Mouse (Mus musculus): ENCODE measurements around the gene Fam163b. TPM values are rescaled to one million over a fixed set of nuclear protein-coding genes. Genes with fewer than 3 reads are reported as not detected.

The Fam163b gene
- polyA plus RNA-seq, 1 experiment from 2014 or later = 0.10 TPM

- Histone ChIP-seq H3K4me1 (peaks cover 19% of the 10 kb centered on the region), H3K36me3 (replicated peaks) (no peaks in the 10 kb centered on the region), H3K9me3 (no peaks in the 10 kb centered on the region), H3K27ac (replicated peaks) (no peak overlapping the region), H3K27me3 (replicated peaks; ENCODE audit: low read depth, poor library complexity, severe bottlenecking) (0 out of 2 replicates have a peak, but pooled peaks cover 13% of the 10 kb centered on the region), H3K4me3 (no peak overlapping the region)
- 75% methylated on average over 11 of the region's 11 CpGs for WGBS
- DNase-seq (ENCODE audit: low spot score) = no peak
These were observed 20.4 kb upstream of the Fam163b start for GRCm38 (mm10) chr2:27162656-27163055.

DNA sequence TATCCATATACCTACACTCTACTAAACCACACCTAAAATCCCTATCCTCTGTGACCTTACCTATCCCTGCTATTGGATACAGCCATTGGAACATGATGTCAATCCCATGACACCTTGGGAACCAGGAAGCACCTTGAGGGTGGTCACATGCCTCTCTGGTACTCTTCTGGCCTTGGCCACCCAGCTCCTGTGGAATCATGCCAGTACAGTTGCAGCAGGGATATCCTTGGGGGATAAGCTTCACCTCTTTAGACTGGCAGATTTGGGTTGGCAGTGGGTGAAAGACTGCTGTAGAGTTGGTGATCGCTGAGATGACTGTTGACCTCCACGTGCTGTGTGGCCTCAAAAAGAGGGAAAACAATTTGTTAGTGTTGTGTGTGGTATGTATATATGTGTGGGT is 19.2 kb upstream of the Fam163b start:
- 92% methylated on average over 2 of the region's 2 CpGs for WGBS
- no peak overlapping the region for H3K4me3 ChIP-seq
- DNase-seq (ENCODE audit: low spot score) = no peak
- H3K27ac ChIP-seq (replicated peaks) = no peak overlapping the region
- no peaks in the 10 kb centered on the region for H3K9me3 ChIP-seq
- 0 out of 2 replicates have a peak, but pooled peaks cover 13% of the 10 kb centered on the region for H3K27me3 ChIP-seq (replicated peaks; ENCODE audit: low read depth, poor library complexity, severe bottlenecking)
- no peaks in the 10 kb centered on the region for H3K36me3 ChIP-seq (replicated peaks)
- H3K4me1 ChIP-seq = peaks cover 8% of the 10 kb centered on the region; the same call in 1 of the 2 replicates

GRCm38 (mm10) chr2:27156596-27156995 is 14.3 kb upstream of the Fam163b start:
- Histone ChIP-seq H3K4me1 (peaks cover 14% of the 10 kb centered on the region; the same call in 1 of the 2 replicates), H3K9me3 (no peaks in the 10 kb centered on the region), H3K27me3 (replicated peaks; ENCODE audit: low read depth, poor library complexity, severe bottlenecking) (no peaks in the 10 kb centered on the region), H3K4me3 (no peak overlapping the region), H3K36me3 (replicated peaks) (no peaks in the 10 kb centered on the region), H3K27ac (replicated peaks) (no peak overlapping the region)
- no peak for DNase-seq (ENCODE audit: low spot score)
- 78% methylated on average over 6 of the region's 6 CpGs for WGBS

GRCm38 (mm10) chr2:27154466-27155185 is 12.3 kb upstream of the Fam163b start:
- Histone ChIP-seq H3K9me3 (no peaks in the 10 kb centered on the region), H3K27ac (replicated peaks) (no peak overlapping the region), H3K4me1 (peaks cover 18% of the 10 kb centered on the region; the same call in 1 of the 2 replicates), H3K36me3 (replicated peaks) (no peaks in the 10 kb centered on the region), H3K27me3 (replicated peaks; ENCODE audit: low read depth, poor library complexity, severe bottlenecking) (no peaks in the 10 kb centered on the region), H3K4me3 (no peak overlapping the region)
- 86% methylated on average over 10 of the region's 10 CpGs for WGBS
- no peak for DNase-seq (ENCODE audit: low spot score)

DNA sequence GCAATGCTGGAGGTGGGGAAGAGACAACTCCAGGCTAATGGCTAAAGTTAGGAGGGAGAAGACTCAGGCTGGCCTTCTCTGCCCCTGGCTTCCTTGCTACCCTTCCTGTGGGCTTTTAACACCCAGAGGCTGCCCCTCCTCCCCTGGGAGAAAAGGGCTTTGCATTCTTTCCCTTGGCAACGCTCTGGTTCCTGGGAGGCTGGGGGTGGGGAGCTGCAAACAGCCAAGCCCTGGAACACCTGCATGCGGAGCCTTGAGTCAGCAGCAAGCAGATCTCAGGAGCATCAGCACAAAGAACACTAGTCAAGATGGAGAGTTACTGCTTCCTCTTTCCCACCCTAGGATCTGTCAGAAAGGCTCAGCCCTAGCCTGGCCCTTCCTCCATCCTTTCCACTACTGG is 7.2 kb upstream of the Fam163b start:
- H3K4me1 ChIP-seq = peaks cover 15% of the 10 kb centered on the region
- no peaks in the 10 kb centered on the region for H3K9me3 ChIP-seq

GRCm38 (mm10) chr2:27146840-27147239 is 4.5 kb upstream of the Fam163b start:
- WGBS = 80% methylated on average over 6 of the region's 6 CpGs
- Histone ChIP-seq H3K27ac (replicated peaks) (no peak overlapping the region), H3K9me3 (no peaks in the 10 kb centered on the region), H3K27me3 (replicated peaks; ENCODE audit: low read depth, poor library complexity, severe bottlenecking) (peaks cover 20% of the 10 kb centered on the region), H3K4me1 (peaks cover 23% of the 10 kb centered on the region), H3K4me3 (no peak overlapping the region), H3K36me3 (replicated peaks) (no peaks in the 10 kb centered on the region)
- no peak for DNase-seq (ENCODE audit: low spot score)

More for the DNA sequence above, 7.2 kb upstream of the Fam163b start:
- Histone ChIP-seq H3K4me3 (no peak overlapping the region), H3K27me3 (replicated peaks; ENCODE audit: low read depth, poor library complexity, severe bottlenecking) (no peaks in the 10 kb centered on the region), H3K27ac (replicated peaks) (no peak overlapping the region), H3K36me3 (replicated peaks) (no peaks in the 10 kb centered on the region)
- WGBS = 10% methylated on average over 2 of the region's 2 CpGs
- DNase-seq (ENCODE audit: low spot score) = no peak

- DNase-seq (ENCODE audit: low spot score) = no peak
- WGBS = 84% methylated on average over 2 of the region's 2 CpGs
These were observed 2.7 kb upstream of the Fam163b start for GRCm38 (mm10) chr2:27144957-27145356.

DNA sequence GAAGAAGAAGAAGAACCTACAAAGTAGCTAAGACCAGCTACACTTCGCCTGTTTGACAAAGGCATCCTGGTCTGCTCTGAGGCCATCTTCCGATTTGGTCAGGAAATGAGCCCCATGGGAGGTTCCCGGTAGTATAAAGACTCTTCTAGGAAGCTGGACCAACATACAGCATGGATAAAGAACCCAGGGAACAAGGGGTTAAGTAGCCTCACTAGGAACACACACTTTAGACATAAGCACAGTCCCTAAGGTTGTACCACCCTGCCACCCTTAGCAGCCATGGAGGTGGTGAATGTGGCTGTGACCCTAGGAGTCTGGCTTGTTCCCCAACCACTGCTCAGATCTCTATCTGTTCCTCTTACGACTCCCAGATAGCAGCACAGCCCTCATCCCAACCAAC is 3.9 kb downstream of the Fam163b start:
- peaks cover 49% of the 10 kb centered on the region for H3K27me3 ChIP-seq (replicated peaks; ENCODE audit: low read depth, poor library complexity, severe bottlenecking)
- 68% methylated on average over 4 of the region's 4 CpGs for WGBS
- no peak overlapping the region for H3K27ac ChIP-seq (replicated peaks)
- peaks cover 10% of the 10 kb centered on the region for H3K4me1 ChIP-seq
- no peaks in the 10 kb centered on the region for H3K9me3 ChIP-seq
- H3K36me3 ChIP-seq (replicated peaks) = no peaks in the 10 kb centered on the region
- DNase-seq (ENCODE audit: low spot score) = no peak
- H3K4me3 ChIP-seq = no peak overlapping the region

More at GRCm38 (mm10) chr2:27144957-27145356, 2.7 kb upstream of the Fam163b start:
- H3K9me3 ChIP-seq = no peaks in the 10 kb centered on the region
- peaks cover 39% of the 10 kb centered on the region for H3K27me3 ChIP-seq (replicated peaks; ENCODE audit: low read depth, poor library complexity, severe bottlenecking)
- H3K4me3 ChIP-seq = no peak overlapping the region
- H3K4me1 ChIP-seq = peaks cover 23% of the 10 kb centered on the region
- H3K36me3 ChIP-seq (replicated peaks) = no peaks in the 10 kb centered on the region
- no peak overlapping the region for H3K27ac ChIP-seq (replicated peaks)

- DNase-seq (ENCODE audit: low spot score) = no peak
- H3K27ac ChIP-seq (replicated peaks) = no peak overlapping the region
- 75% methylated on average over 1 of the region's 1 CpGs for WGBS
- no peaks in the 10 kb centered on the region for H3K9me3 ChIP-seq
- H3K4me1 ChIP-seq = peaks cover under 1% of the 10 kb centered on the region
- H3K27me3 ChIP-seq (replicated peaks; ENCODE audit: low read depth, poor library complexity, severe bottlenecking) = peaks cover 33% of the 10 kb centered on the region
- no peaks in the 10 kb centered on the region for H3K36me3 ChIP-seq (replicated peaks)
- no peak overlapping the region for H3K4me3 ChIP-seq
These were observed 5.5 kb downstream of the Fam163b start for GRCm38 (mm10) chr2:27136789-27137188.

GRCm38 (mm10) chr2:27136336-27136735 is 6.0 kb downstream of the Fam163b start:
- no peaks in the 10 kb centered on the region for H3K9me3 ChIP-seq
- no peak overlapping the region for H3K27ac ChIP-seq (replicated peaks)
- peaks cover 28% of the 10 kb centered on the region for H3K27me3 ChIP-seq (replicated peaks; ENCODE audit: low read depth, poor library complexity, severe bottlenecking)
- H3K4me3 ChIP-seq = no peak overlapping the region
- H3K4me1 ChIP-seq = no peaks in the 10 kb centered on the region
- H3K36me3 ChIP-seq (replicated peaks) = no peaks in the 10 kb centered on the region
- 73% methylated on average over 3 of the region's 3 CpGs for WGBS
- no peak for DNase-seq (ENCODE audit: low spot score)

DNA sequence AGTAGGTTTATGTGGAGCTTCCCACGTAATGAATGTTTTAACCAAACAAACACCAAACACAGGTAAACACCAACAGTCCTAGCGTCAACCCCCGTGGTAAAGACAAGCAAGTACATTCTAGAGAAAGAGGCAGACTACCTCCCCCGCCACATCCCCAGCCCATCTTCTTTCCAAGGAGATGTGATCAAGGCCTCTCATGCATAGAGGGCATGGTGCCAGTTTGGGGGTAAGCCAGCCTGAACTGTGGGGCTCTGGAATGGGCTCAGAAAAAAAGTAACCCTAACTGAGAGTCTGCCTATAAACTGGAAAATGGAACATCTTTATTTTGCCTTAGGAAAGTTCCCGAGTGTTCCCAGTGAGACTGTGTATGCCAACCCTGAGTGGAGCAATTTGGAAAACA is 6.4 kb downstream of the Fam163b start:
- no peaks in the 10 kb centered on the region for H3K36me3 ChIP-seq (replicated peaks)
- no peak overlapping the region for H3K27ac ChIP-seq (replicated peaks)
- H3K4me3 ChIP-seq = no peak overlapping the region
- H3K27me3 ChIP-seq (replicated peaks; ENCODE audit: low read depth, poor library complexity, severe bottlenecking) = peaks cover 24% of the 10 kb centered on the region
- no peak for DNase-seq (ENCODE audit: low spot score)
- H3K9me3 ChIP-seq = no peaks in the 10 kb centered on the region
- H3K4me1 ChIP-seq = no peaks in the 10 kb centered on the region
- 86% methylated on average over 5 of the region's 5 CpGs for WGBS

DNA sequence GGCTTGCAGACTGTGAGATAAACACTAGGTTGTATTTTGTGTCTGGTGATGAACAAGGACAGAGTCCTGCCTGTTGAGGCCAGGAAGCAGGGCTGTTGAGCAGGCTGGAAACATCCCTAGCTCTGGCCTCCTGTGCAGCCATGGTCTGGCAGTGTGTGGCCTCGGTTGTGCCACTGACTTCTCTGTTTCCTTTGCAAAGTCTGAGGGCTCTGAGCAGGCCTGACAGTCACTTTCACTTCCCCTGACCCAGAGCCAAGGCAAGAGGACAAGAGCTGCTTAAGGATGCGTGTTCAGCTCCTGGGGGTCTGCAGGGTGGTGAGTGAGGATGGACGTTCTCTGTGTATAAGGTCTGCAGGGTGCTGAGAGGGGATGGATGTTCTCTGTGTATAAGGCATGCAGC is 13.3 kb downstream of the Fam163b start:
- Histone ChIP-seq H3K9me3 (no peaks in the 10 kb centered on the region), H3K4me1 (no peaks in the 10 kb centered on the region), H3K27ac (replicated peaks) (no peak overlapping the region), H3K27me3 (replicated peaks; ENCODE audit: low read depth, poor library complexity, severe bottlenecking) (peaks cover 11% of the 10 kb centered on the region; the same call in 1 of the 2 replicates), H3K4me3 (no peak overlapping the region), H3K36me3 (replicated peaks) (no peaks in the 10 kb centered on the region)
- WGBS = 66% methylated on average over 3 of the region's 3 CpGs
- no peak for DNase-seq (ENCODE audit: low spot score)

GRCm38 (mm10) chr2:27126496-27126895 is 15.8 kb downstream of the Fam163b start:
- DNase-seq (ENCODE audit: low spot score) = no peak
- Histone ChIP-seq H3K36me3 (replicated peaks) (no peaks in the 10 kb centered on the region), H3K27ac (replicated peaks) (no peak overlapping the region), H3K9me3 (no peaks in the 10 kb centered on the region), H3K4me1 (peaks cover 17% of the 10 kb centered on the region), H3K4me3 (no peak overlapping the region), H3K27me3 (replicated peaks; ENCODE audit: low read depth, poor library complexity, severe bottlenecking) (peaks cover 18% of the 10 kb centered on the region; the same call in 1 of the 2 replicates)
- 49% methylated on average over 4 of the region's 4 CpGs for WGBS

All from embryonic facial prominence, embryonic 10.5 days (tissue).